Mouse (Mus musculus) myocyte (in vitro differentiated cells): ENCODE results near the gene Nsun2. TPM values are rescaled to one million over a fixed set of nuclear protein-coding genes. Genes with fewer than 3 reads are reported as not detected.

Source experiments
- H3K27me3 ChIP-seq: one replicate; pipeline ENCODE4 v1.6.1; 2011; ENCODE audit not compliant: control insufficient read depth, insufficient read depth, insufficient read length
- H3K36me3 ChIP-seq: one replicate; pipeline ENCODE4 v1.6.1; 2011; ENCODE audit not compliant: control insufficient read depth, insufficient read depth
- H3K4me2 ChIP-seq: one replicate; pipeline ENCODE4 v1.6.1; 2011; ENCODE audit warnings: low read depth, control low read depth
- H3K4me3 ChIP-seq: one replicate; pipeline ENCODE4 v1.5.1; 2011; ENCODE audit warnings: mild to moderate bottlenecking, control low read depth, moderate library complexity
- H3K79me2 ChIP-seq: one replicate; pipeline ENCODE4 v1.6.1; 2011; ENCODE audit not compliant: control insufficient read depth, insufficient read depth
- H3ac ChIP-seq: one replicate; pipeline ENCODE4 v1.6.1; 2011; ENCODE audit not compliant: control insufficient read depth, insufficient read length
- CEBPB ChIP-seq: IDR thresholded peaks from 2 replicates; pipeline ENCODE4 v1.6.1; 2011; ENCODE audit warnings: mild to moderate bottlenecking, moderate library complexity; ENCODE audit not compliant: poor library complexity, insufficient read depth, severe bottlenecking
- E2F4 ChIP-seq: IDR thresholded peaks from one replicate; pipeline ENCODE4 v1.6.1; 2011; ENCODE audit warnings: mild to moderate bottlenecking, control low read depth, moderate library complexity; ENCODE audit not compliant: insufficient read depth
- MAX ChIP-seq: IDR thresholded peaks from one replicate; pipeline ENCODE4 v1.6.1; 2011; ENCODE audit warnings: low read depth, mild to moderate bottlenecking, control low read depth
- MYOD1 ChIP-seq, 3 experiments: IDR thresholded peaks; one replicate each; pipeline ENCODE4 v1.6.1; 2011; ENCODE audit warnings: control low read depth in 2 of 3, low read depth in 2 of 3, mild to moderate bottlenecking in 2 of 3, moderate library complexity in 1 of 3; ENCODE audit not compliant: insufficient read length in 2 of 3, control insufficient read depth in 1 of 3
- MYOG ChIP-seq, 3 experiments: IDR thresholded peaks; one replicate each; pipeline ENCODE4 v1.6.1; 2011; ENCODE audit warnings: control low read depth in 2 of 3, low read depth in 2 of 3, mild to moderate bottlenecking in 2 of 3; ENCODE audit not compliant: insufficient read length in 2 of 3, control insufficient read depth in 1 of 3, insufficient read depth in 1 of 3
- POLR2A ChIP-seq: IDR thresholded peaks from one replicate; pipeline ENCODE4 v1.6.1; 2011; ENCODE audit warnings: low read depth, mild to moderate bottlenecking, control low read depth, moderate library complexity; ENCODE audit not compliant: insufficient read length
- POLR2AphosphoS2 ChIP-seq: IDR thresholded peaks from one replicate; pipeline ENCODE4 v1.6.1; 2011; ENCODE audit warnings: low read depth, control low read depth; ENCODE audit not compliant: insufficient read length
- REST ChIP-seq: IDR thresholded peaks from one replicate; pipeline ENCODE4 v1.6.1; 2011; ENCODE audit warnings: mild to moderate bottlenecking, control low read depth, moderate library complexity; ENCODE audit not compliant: insufficient read depth, insufficient read length
- SRF ChIP-seq: IDR thresholded peaks from one replicate; pipeline ENCODE4 v1.6.1; 2011; ENCODE audit warnings: low read depth; ENCODE audit not compliant: control insufficient read depth, insufficient read length
- TCF12 ChIP-seq: IDR thresholded peaks from one replicate; pipeline ENCODE4 v1.6.1; 2011; ENCODE audit warnings: mild to moderate bottlenecking, control low read depth; ENCODE audit not compliant: poor library complexity, insufficient read depth, severe bottlenecking
- TCF3 ChIP-seq: IDR thresholded peaks from one replicate; pipeline ENCODE4 v1.6.1; 2011; ENCODE audit warnings: low read depth, control low read depth; ENCODE audit not compliant: insufficient read length
- USF1 ChIP-seq: IDR thresholded peaks from one replicate; pipeline ENCODE4 v1.6.1; 2011; ENCODE audit warnings: low read depth, mild to moderate bottlenecking, control low read depth, moderate library complexity
- polyA plus RNA-seq: library from polyadenylated mRNA; unstranded; fragments of >200 nt; fragmentation: generic; extraction: Trizol; gene quantifications from one replicate; pipeline ENCODE4 v1.2.1, GENCODE M21; 2012; ENCODE audit warnings: missing spikeins

Nsun2 gene
- polyA plus RNA-seq, 1 experiment = 60.4 TPM

GRCm38 (mm10) chr13:69636816-69637215 is 103.3 kb downstream of the Nsun2 start:
- no peak for TF ChIP-seq CEBPB
- TF ChIP-seq REST = no peak
- TF ChIP-seq MYOD1 (IDR thresholded peaks at IDR 0.05; ENCODE audit: control insufficient read depth in 1 of 3, insufficient read length in 2 of 3, low read depth in 2 of 3) = no peak
- TF ChIP-seq SRF = no peak
- TF ChIP-seq USF1 = no peak
- no peak for TF ChIP-seq MYOG (IDR thresholded peaks at IDR 0.05; ENCODE audit: control insufficient read depth in 1 of 3, insufficient read depth in 1 of 3, insufficient read length in 2 of 3, low read depth in 2 of 3)
- TF ChIP-seq MAX = no peak
- no peak for TF ChIP-seq POLR2A
- no peak for TF ChIP-seq TCF3
- TF ChIP-seq TCF12 = no peak
- no peak for TF ChIP-seq POLR2AphosphoS2
- TF ChIP-seq E2F4 = no peak
- Histone ChIP-seq H3K79me2 (no peaks in the 10 kb centered on the region), H3ac (no peak overlapping the region), H3K27me3 (no peaks in the 10 kb centered on the region), H3K4me2 (no peak overlapping the region), H3K36me3 (peaks cover 22% of the 10 kb centered on the region), H3K4me3 (no peak overlapping the region)

DNA sequence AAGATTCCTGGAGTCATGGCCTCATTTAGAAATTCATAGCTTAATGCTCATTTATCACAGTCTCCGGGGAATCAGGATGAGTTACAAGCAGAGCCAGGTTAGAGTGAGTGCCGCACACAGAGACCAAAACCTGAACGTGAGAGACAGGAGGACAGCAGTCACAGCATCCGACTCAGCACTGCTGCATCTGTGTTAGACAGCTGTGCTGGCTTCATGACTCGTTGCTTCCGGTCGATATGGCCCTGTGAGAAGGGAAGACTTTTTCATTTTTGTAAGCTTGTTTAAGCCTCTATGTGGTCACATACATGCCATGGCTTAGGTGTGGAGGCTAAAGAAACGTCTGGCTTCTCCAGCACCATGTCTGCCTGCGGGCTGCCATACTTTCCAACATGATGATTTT is 104.1 kb downstream of the Nsun2 start:
- Histone ChIP-seq H3K27me3 (no peaks in the 10 kb centered on the region), H3K36me3 (peaks cover 17% of the 10 kb centered on the region), H3K4me2 (no peak overlapping the region), H3ac (no peak overlapping the region), H3K79me2 (no peaks in the 10 kb centered on the region), H3K4me3 (no peak overlapping the region)
- TF ChIP-seq POLR2A (no peak), MYOD1 (IDR thresholded peaks at IDR 0.05; ENCODE audit: control insufficient read depth in 1 of 3, insufficient read length in 2 of 3, low read depth in 2 of 3) (peak in 1 of 3 experiments; percentile 23)

- H3K27me3 ChIP-seq = no peaks in the 10 kb centered on the region
- no peak overlapping the region for H3K4me2 ChIP-seq
- no peak overlapping the region for H3K4me3 ChIP-seq
- no peak overlapping the region for H3ac ChIP-seq
- peaks cover 12% of the 10 kb centered on the region for H3K36me3 ChIP-seq
- TF ChIP-seq CEBPB (no peak), E2F4 (no peak), MAX (no peak), TCF3 (no peak), USF1 (no peak), MYOD1 (IDR thresholded peaks at IDR 0.05; ENCODE audit: control insufficient read depth in 1 of 3, insufficient read length in 2 of 3, low read depth in 2 of 3) (no peak), POLR2A (no peak), REST (no peak), TCF12 (no peak), SRF (no peak), MYOG (IDR thresholded peaks at IDR 0.05; ENCODE audit: control insufficient read depth in 1 of 3, insufficient read depth in 1 of 3, insufficient read length in 2 of 3, low read depth in 2 of 3) (no peak), POLR2AphosphoS2 (no peak)
- H3K79me2 ChIP-seq = no peaks in the 10 kb centered on the region
These were observed 104.6 kb downstream of the Nsun2 start for GRCm38 (mm10) chr13:69638108-69638626.

DNA sequence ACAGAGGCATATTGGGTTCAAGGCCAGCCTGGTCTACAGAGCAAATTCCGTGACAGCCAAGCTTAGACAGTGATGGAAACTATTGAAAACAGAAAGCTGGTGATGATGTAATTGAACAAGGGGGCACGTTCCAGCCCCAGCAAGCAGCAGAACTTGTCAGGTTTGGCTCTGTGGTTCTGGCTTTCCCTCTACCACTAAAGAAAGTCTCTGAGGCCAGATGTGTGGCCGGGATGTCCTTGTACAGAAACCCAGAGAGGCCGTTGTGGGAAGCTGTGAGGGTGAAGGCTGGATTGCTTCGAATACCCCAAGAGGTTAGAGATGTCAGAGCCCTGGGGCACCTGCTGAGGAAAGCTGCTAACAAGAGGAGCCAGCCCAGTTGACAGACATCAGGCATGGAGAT is 105.7 kb downstream of the Nsun2 start:
- Histone ChIP-seq H3K36me3 (peaks cover 12% of the 10 kb centered on the region), H3K4me3 (no peak overlapping the region), H3ac (no peak overlapping the region), H3K27me3 (no peaks in the 10 kb centered on the region), H3K79me2 (no peaks in the 10 kb centered on the region), H3K4me2 (no peak overlapping the region)
- TF ChIP-seq USF1 (no peak), E2F4 (no peak), REST (no peak)

- TF ChIP-seq USF1 (no peak), POLR2A (no peak), TCF3 (no peak), E2F4 (no peak), SRF (no peak), MYOD1 (IDR thresholded peaks at IDR 0.05; ENCODE audit: control insufficient read depth in 1 of 3, insufficient read length in 2 of 3, low read depth in 2 of 3) (no peak), CEBPB (no peak), TCF12 (no peak), REST (no peak), MAX (no peak), POLR2AphosphoS2 (no peak), MYOG (IDR thresholded peaks at IDR 0.05; ENCODE audit: control insufficient read depth in 1 of 3, insufficient read depth in 1 of 3, insufficient read length in 2 of 3, low read depth in 2 of 3) (no peak)
- no peak overlapping the region for H3K4me2 ChIP-seq
- no peak overlapping the region for H3ac ChIP-seq
- no peaks in the 10 kb centered on the region for H3K27me3 ChIP-seq
- H3K4me3 ChIP-seq = no peak overlapping the region
- peaks cover 7% of the 10 kb centered on the region for H3K36me3 ChIP-seq
- H3K79me2 ChIP-seq = no peaks in the 10 kb centered on the region
These were observed 106.6 kb downstream of the Nsun2 start for GRCm38 (mm10) chr13:69640126-69640525.
